Mouse (Mus musculus) E14TG2a.4 (cell line): ENCODE data around the gene Slamf8.

ENCODE experiments used
- CTCF ChIP-seq: conservative IDR thresholded peaks from 2 replicates; pipeline ENCODE4 v1.5.1; 2014; ENCODE audit warnings: low read length
- NANOG ChIP-seq: IDR thresholded peaks from 2 replicates; pipeline ENCODE4 v1.6.1; 2014; ENCODE audit warnings: borderline replicate concordance, low read length, mixed read lengths
- POU5F1 ChIP-seq: IDR thresholded peaks from 2 replicates; pipeline ENCODE4 v1.6.1; 2014; ENCODE audit warnings: low read length, borderline replicate concordance

- TF ChIP-seq CTCF (no peak), POU5F1 (no peak), NANOG (no peak)
These were observed 10.3 kb downstream of the Slamf8 start for GRCm38 (mm10) chr1:172580116-172580515.
